ENCODE assay signal across 23 mouse cellular contexts in genomic region chr2:148806696-148807095, GRCm38 (mm10). TPM values are rescaled to one million over a fixed set of nuclear protein-coding genes. Genes with fewer than 3 reads are reported as not detected.
"Had no signal": no experiment of that assay in that cellular context is flagged by ENCODE, and none has a peak within 500 bp of the region (broad histone marks: within the 10 kb centered on the region; RNA-seq: fewer than 3 reads in every experiment).

No protein-coding gene starts in this region.

- H3K4me2 ChIP-seq: limb, embryonic 15.5 days; liver, embryonic 12.5 days; lung, embryonic 14.5 days; neural tube, embryonic 15.5 days had no signal

- H3K4me1 ChIP-seq: limb, embryonic 15.5 days; liver, embryonic 12.5 days; midbrain, embryonic 10.5 days; neural tube, embryonic 15.5 days had no signal

- ATAC-seq: liver, embryonic 12.5 days had no signal

- H3K9me3 ChIP-seq: limb, embryonic 15.5 days; liver, embryonic 12.5 days; midbrain, embryonic 10.5 days; neural tube, embryonic 15.5 days had no signal

- H3K36me3 ChIP-seq: limb, embryonic 15.5 days; liver, embryonic 12.5 days; midbrain, embryonic 10.5 days; neural tube, embryonic 15.5 days had no signal

- H3K27me3 ChIP-seq: limb, embryonic 15.5 days; liver, embryonic 12.5 days; neural tube, embryonic 15.5 days had no signal

- DNase-seq: layer of hippocampus, adult 9-11 months; layer of hippocampus, postnatal 36 days; lung, embryonic 14.5 days; lung, postnatal 10 days; lung, postnatal 4 days; midbrain, embryonic 14.5 days; right cerebral cortex, adult 18-20 months; right cerebral cortex, postnatal 25 days; thymus, postnatal 4 days had no signal

- H3K27ac ChIP-seq: limb, embryonic 15.5 days; liver, embryonic 12.5 days; midbrain, embryonic 10.5 days; neural tube, embryonic 15.5 days had no signal

- H3K4me3 ChIP-seq: limb, embryonic 15.5 days; liver, embryonic 12.5 days; midbrain, embryonic 10.5 days; myocyte; neural tube, embryonic 15.5 days had no signal

- H3K9ac ChIP-seq: limb, embryonic 15.5 days; liver, embryonic 12.5 days; lung, embryonic 14.5 days; neural tube, embryonic 15.5 days had no signal

RNA-seq across cellular contexts. Expression of gene Cst8, which starts 8.1 kb away (rescaled TPM):
- total RNA-seq: layer of hippocampus, adult 18-20 months; layer of hippocampus, postnatal 36 days; left cerebral cortex, adult 8-10 months; left cerebral cortex, postnatal 25 days; megakaryocyte, adult 5-6 weeks had no signal
- polyA plus RNA-seq: limb, embryonic 11.5 days; limb, embryonic 15.5 days; liver, embryonic 12.5 days; lung, embryonic 14.5 days; midbrain, embryonic 10.5 days; midbrain, embryonic 14.5 days; myocyte; neural tube, embryonic 11.5 days; neural tube, embryonic 15.5 days; small intestine, adult 2 months had no signal

RNA-seq across cellular contexts. Expression of gene Cst13, which starts 13.2 kb away (rescaled TPM):
- total RNA-seq: layer of hippocampus, adult 18-20 months; layer of hippocampus, postnatal 36 days; left cerebral cortex, adult 8-10 months; left cerebral cortex, postnatal 25 days; megakaryocyte, adult 5-6 weeks had no signal
- polyA plus RNA-seq: limb, embryonic 11.5 days; limb, embryonic 15.5 days; liver, embryonic 12.5 days; liver, embryonic 16.5 days; lung, embryonic 14.5 days; midbrain, embryonic 10.5 days; midbrain, embryonic 14.5 days; myocyte; neural tube, embryonic 11.5 days; neural tube, embryonic 15.5 days; small intestine, adult 2 months; stomach, embryonic 16.5 days had no signal

RNA-seq across cellular contexts. Expression of gene Cst12, which starts 17.5 kb away (rescaled TPM):
- total RNA-seq: megakaryocyte, adult 5-6 weeks had no signal
- polyA plus RNA-seq: limb, embryonic 11.5 days; limb, embryonic 15.5 days; liver, embryonic 12.5 days; liver, embryonic 16.5 days; lung, embryonic 14.5 days; midbrain, embryonic 10.5 days; midbrain, embryonic 14.5 days; myocyte; neural tube, embryonic 11.5 days; neural tube, embryonic 15.5 days; small intestine, adult 2 months; stomach, embryonic 16.5 days had no signal

RNA-seq across cellular contexts. Expression of gene 8030411F24Rik, which starts 24.9 kb away (rescaled TPM):
- total RNA-seq: layer of hippocampus, adult 18-20 months; layer of hippocampus, postnatal 36 days; left cerebral cortex, adult 8-10 months; left cerebral cortex, postnatal 25 days; megakaryocyte, adult 5-6 weeks had no signal
- polyA plus RNA-seq: limb, embryonic 11.5 days; liver, embryonic 12.5 days; liver, embryonic 16.5 days; lung, embryonic 14.5 days; midbrain, embryonic 10.5 days; midbrain, embryonic 14.5 days; myocyte; neural tube, embryonic 11.5 days; neural tube, embryonic 15.5 days; small intestine, adult 2 months; stomach, embryonic 16.5 days had no signal

RNA-seq across cellular contexts. Expression of gene Cst9, which starts 28.3 kb away (rescaled TPM):
- total RNA-seq: layer of hippocampus, adult 18-20 months; layer of hippocampus, postnatal 36 days; left cerebral cortex, adult 8-10 months; left cerebral cortex, postnatal 25 days; megakaryocyte, adult 5-6 weeks had no signal
- polyA plus RNA-seq: limb, embryonic 11.5 days; limb, embryonic 15.5 days; liver, embryonic 16.5 days; lung, embryonic 14.5 days; midbrain, embryonic 10.5 days; midbrain, embryonic 14.5 days; myocyte; neural tube, embryonic 11.5 days; neural tube, embryonic 15.5 days; small intestine, adult 2 months; stomach, embryonic 16.5 days had no signal
